Mouse (Mus musculus) cerebellum, adult 8-10 months (tissue): ENCODE data around the gene Diaph3.

Experiments
- DNase-seq: peaks from one replicate; pipeline ENCODE4 v3.0.0; 2022

Diaph3 gene

GRCm38 (mm10) chr14:86837642-86838041 lies 303.4 kb downstream of the Diaph3 start:
- DNase-seq = no peak

- DNase-seq = no peak
Observed at GRCm38 (mm10) chr14:86834851-86835250, 306.2 kb downstream of the Diaph3 start.

GRCm38 (mm10) chr14:86834269-86834668 lies 306.8 kb downstream of the Diaph3 start:
- DNase-seq = no peak

GRCm38 (mm10) chr14:86833003-86833402 lies 308.0 kb downstream of the Diaph3 start:
- no peak for DNase-seq

GRCm38 (mm10) chr14:86816246-86816645 lies 324.8 kb downstream of the Diaph3 start:
- DNase-seq = no peak

- DNase-seq = no peak
Observed at GRCm38 (mm10) chr14:86788880-86789641, 352.0 kb downstream of the Diaph3 start.

- DNase-seq = no peak
Observed at GRCm38 (mm10) chr14:86786866-86787265, 354.2 kb downstream of the Diaph3 start.

- peak; percentile 10 for DNase-seq
Observed at GRCm38 (mm10) chr14:86781553-86782273, 359.3 kb downstream of the Diaph3 start.

GRCm38 (mm10) chr14:86773311-86773710 lies 367.7 kb downstream of the Diaph3 start:
- DNase-seq = no peak

- DNase-seq = no peak
Observed at GRCm38 (mm10) chr14:86772176-86773150, 368.6 kb downstream of the Diaph3 start.

- no peak for DNase-seq
Observed at GRCm38 (mm10) chr14:86764286-86764685, 376.7 kb downstream of the Diaph3 start.

GRCm38 (mm10) chr14:86757604-86758520 lies 383.2 kb downstream of the Diaph3 start:
- DNase-seq = no peak

- DNase-seq = no peak
Observed at GRCm38 (mm10) chr14:86757132-86757531, 383.9 kb downstream of the Diaph3 start.

GRCm38 (mm10) chr14:86750351-86750750 lies 390.7 kb downstream of the Diaph3 start:
- no peak for DNase-seq

- DNase-seq = no peak
Observed at GRCm38 (mm10) chr14:86749425-86749824, 391.6 kb downstream of the Diaph3 start.

GRCm38 (mm10) chr14:86748876-86749275 lies 392.2 kb downstream of the Diaph3 start:
- peak; percentile 5 for DNase-seq

- DNase-seq = no peak
Observed at GRCm38 (mm10) chr14:86744523-86744922, 396.5 kb downstream of the Diaph3 start.

GRCm38 (mm10) chr14:86741855-86742531 lies 399.0 kb downstream of the Diaph3 start:
- DNase-seq = no peak

GRCm38 (mm10) chr14:86738916-86739315 lies 402.1 kb downstream of the Diaph3 start:
- no peak for DNase-seq

- no peak for DNase-seq
Observed at GRCm38 (mm10) chr14:86736646-86737045, 404.4 kb downstream of the Diaph3 start.

- DNase-seq = no peak
Observed at GRCm38 (mm10) chr14:86731300-86731699, 409.7 kb downstream of the Diaph3 start.
